In the genomic region with DNA sequence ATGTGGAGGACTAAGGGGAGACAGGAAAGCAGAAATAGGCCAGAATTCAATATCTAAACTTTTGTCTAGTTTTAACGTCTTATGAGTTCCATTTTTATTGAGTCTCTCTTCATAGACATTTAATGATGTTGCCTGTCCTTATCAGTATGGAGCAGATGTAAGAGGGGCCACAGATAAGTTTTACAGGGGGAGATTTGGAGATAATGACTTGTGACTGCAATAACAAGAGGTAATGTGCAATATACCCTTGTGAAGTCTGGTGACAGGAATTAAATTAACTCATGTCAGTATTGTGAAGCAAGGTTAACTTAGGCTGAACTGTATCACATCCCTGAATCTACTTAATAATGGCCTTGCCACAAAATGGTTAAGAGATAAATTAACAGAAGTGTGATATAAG, we compare ENCODE assay signal across 34 mouse cellular contexts.
"Had no signal": no experiment of that assay in that cellular context is flagged by ENCODE, and none has a peak within 500 bp of the region (broad histone marks: within the 10 kb centered on the region; RNA-seq: fewer than 3 reads in every experiment).

No protein-coding gene starts in this region.

- ATAC-seq: hindbrain, embryonic 16.5 days; hindbrain, postnatal 0 days; inflammation-experienced regulatory T-cells, adult 6 months; intestine, embryonic 15.5 days; intestine, embryonic 16.5 days; intestine, postnatal 0 days had no signal

- H3K4me1 ChIP-seq: heart, embryonic 12.5 days; hindbrain, embryonic 10.5 days; hindbrain, embryonic 12.5 days; hindbrain, embryonic 13.5 days; hindbrain, embryonic 15.5 days; intestine, embryonic 15.5 days; kidney, embryonic 15.5 days had no signal

- H3K4me3 ChIP-seq: heart, embryonic 12.5 days; heart, embryonic 13.5 days; heart, embryonic 15.5 days; hindbrain, embryonic 10.5 days; hindbrain, embryonic 12.5 days; hindbrain, embryonic 13.5 days; hindbrain, embryonic 15.5 days; intestine, embryonic 15.5 days; kidney, embryonic 15.5 days; layer of hippocampus, adult 2 months; left cerebral cortex, adult 2 months had no signal

- DNase-seq: heart, postnatal 10 days; heart, postnatal 14 days; heart, postnatal 36 days; heart, postnatal 4 days; kidney, adult 11 months; kidney, adult 18-20 months; kidney, adult 2 months; kidney, adult 8-10 months; kidney, adult 9 months; kidney, postnatal 10 days; kidney, postnatal 14 days; kidney, postnatal 25 days; kidney, postnatal 36 days; kidney, postnatal 4 days; layer of hippocampus, adult 9-11 months; layer of hippocampus, postnatal 36 days had no signal

- H3K9me3 ChIP-seq: heart, embryonic 12.5 days; heart, embryonic 13.5 days; heart, embryonic 15.5 days; hindbrain, embryonic 10.5 days; hindbrain, embryonic 12.5 days; hindbrain, embryonic 13.5 days; hindbrain, embryonic 15.5 days; intestine, embryonic 15.5 days; kidney, embryonic 15.5 days had no signal

- H3K27me3 ChIP-seq: heart, embryonic 12.5 days; heart, embryonic 13.5 days; heart, embryonic 15.5 days; hindbrain, embryonic 12.5 days; hindbrain, embryonic 13.5 days; hindbrain, embryonic 15.5 days; intestine, embryonic 15.5 days; kidney, embryonic 15.5 days had no signal

- H3K27ac ChIP-seq: heart, embryonic 13.5 days; heart, embryonic 15.5 days; hindbrain, embryonic 10.5 days; hindbrain, embryonic 12.5 days; hindbrain, embryonic 13.5 days; hindbrain, embryonic 14.5 days; hindbrain, embryonic 15.5 days; hindbrain, postnatal 0 days; intestine, embryonic 15.5 days; kidney, embryonic 15.5 days; kidney, postnatal 0 days; layer of hippocampus, adult 2 months; left cerebral cortex, adult 2 months had no signal

- H3K9ac ChIP-seq: heart, embryonic 12.5 days; heart, embryonic 13.5 days; heart, embryonic 15.5 days; hindbrain, embryonic 12.5 days; hindbrain, embryonic 13.5 days; hindbrain, embryonic 14.5 days; hindbrain, embryonic 15.5 days; intestine, embryonic 15.5 days; kidney, embryonic 15.5 days had no signal

- H3K36me3 ChIP-seq: heart, embryonic 12.5 days; heart, embryonic 13.5 days; heart, embryonic 15.5 days; hindbrain, embryonic 10.5 days; hindbrain, embryonic 12.5 days; hindbrain, embryonic 13.5 days; hindbrain, embryonic 15.5 days; intestine, embryonic 15.5 days; kidney, embryonic 15.5 days had no signal
